Mouse (Mus musculus) liver, adult 2 months (tissue): ENCODE measurements around the gene Zfp719.

ENCODE experiments used
- CTCF ChIP-seq: fragments of 200-500 bp; IDR thresholded peaks from 2 replicates; pipeline ENCODE4 v1.5.1; 2011; ENCODE audit warnings: low read depth, low read length, control low read depth
- POLR2A ChIP-seq: fragments of 200-500 bp; IDR thresholded peaks from 2 replicates; pipeline ENCODE4 v1.6.1; 2011; ENCODE audit warnings: low read length, control low read depth; ENCODE audit not compliant: insufficient read depth; ENCODE audit errors: extremely low read depth

DNA sequence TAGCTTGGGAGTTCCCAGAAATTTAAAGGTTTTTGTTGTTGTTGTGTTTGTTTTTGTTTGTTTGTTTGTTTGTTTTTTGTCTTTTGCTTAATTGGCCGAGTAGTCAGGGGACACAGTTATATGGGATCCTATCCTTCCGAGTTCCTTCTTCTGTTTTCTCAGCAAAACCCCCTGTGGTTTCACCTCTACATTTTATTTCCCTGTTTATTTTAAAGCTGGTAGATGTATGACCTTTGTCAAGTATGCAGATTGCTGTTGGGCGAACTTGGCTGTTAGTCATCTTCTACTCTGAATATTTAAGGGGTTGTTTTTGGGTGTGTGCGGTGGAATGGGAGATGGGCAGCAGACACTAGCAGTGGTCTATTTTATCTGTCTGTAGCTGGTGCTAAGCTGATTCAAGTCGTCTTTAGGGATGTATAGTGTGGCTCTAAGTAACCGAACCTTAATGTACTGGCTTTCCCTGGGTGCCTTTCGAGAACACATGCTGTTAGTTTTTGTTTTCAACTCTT is 29.0 kb downstream of the Zfp719 start:
- no peak for TF ChIP-seq CTCF
- TF ChIP-seq POLR2A: no peak
